Mouse (Mus musculus): ENCODE data around the gene Adamtsl3. TPM values are rescaled to one million over a fixed set of nuclear protein-coding genes. Genes with fewer than 3 reads are reported as not detected.

Gene Adamtsl3
- polyA plus RNA-seq, 1 experiment from 2014 or later: 0.46 TPM

GRCm38 (mm10) chr7:82648353-82649080 lies 313.0 kb downstream of the Adamtsl3 start, which contains the start of the genes Saxo2 and Efl1:
Gene Saxo2 (minus strand): TSS chr7:82648528.
Gene Efl1 (plus strand): TSS chr7:82648614.
- Histone ChIP-seq H3K36me3 (peaks cover 21% of the 10 kb centered on the region), H3K4me1 (replicated peaks) (peaks cover 14% of the 10 kb centered on the region), H3K4me3 (peak within 1 kb of the TSS; percentile 80), H3K27ac (peak within 1 kb of the TSS; percentile 88), H3K27me3 (ENCODE audit: insufficient read depth, poor library complexity, severe bottlenecking) (no peaks in the 10 kb centered on the region), H3K9me3 (no peaks in the 10 kb centered on the region)
- under 1% methylated on average over 46 of the region's 46 CpGs for WGBS
- peak; percentile 95 for DNase-seq (ENCODE audit: low spot score)

- Histone ChIP-seq H3K36me3 (peaks cover 23% of the 10 kb centered on the region), H3K27me3 (ENCODE audit: insufficient read depth, poor library complexity, severe bottlenecking) (no peaks in the 10 kb centered on the region), H3K9me3 (no peaks in the 10 kb centered on the region), H3K4me1 (replicated peaks) (peaks cover 14% of the 10 kb centered on the region), H3K27ac (peak overlapping the region; percentile 88), H3K4me3 (peak overlapping the region; percentile 80)
- no peak for DNase-seq (ENCODE audit: low spot score)
- WGBS: 26% methylated on average over 6 of the region's 6 CpGs
Observed at GRCm38 (mm10) chr7:82649081-82649445, 313.6 kb downstream of the Adamtsl3 start.

Other genes with a start within 250 kb of the Adamtsl3 start
- 6.3 and 10.7 TPM in 2 replicates for gene Sh3gl3, start 161.9 kb upstream of the Adamtsl3 start, polyA plus RNA-seq (2016; fragmentation: Nextera tagmentation; extraction: Ambion mirVana)

Measured in hindbrain, embryonic 10.5 days (tissue).